Mouse (Mus musculus) liver, adult 2 months (tissue): ENCODE results near the gene P2rx5. TPM values are rescaled to one million over a fixed set of nuclear protein-coding genes. Genes with fewer than 3 reads are reported as not detected.
A peak's percentile ranks its signal among the peaks of the same experiment; 100 is the strongest.

Experiments
- DNase-seq: peaks from one replicate; pipeline ENCODE4 v3.0.0-alpha.2; 2011; ENCODE audit warnings: low read depth, low spot score; ENCODE audit errors: extremely low read depth
- H3K27ac ChIP-seq: fragments of 200-500 bp; replicated peaks from 2 replicates; pipeline ENCODE4 v1.5.1; 2012; ENCODE audit warnings: low read depth, mild to moderate bottlenecking, control low read depth, inconsistent platforms, low read length; ENCODE audit not compliant: insufficient read depth
- H3K27me3 ChIP-seq: fragments of 200-500 bp; 2 replicates; pipeline ENCODE4 v1.6.1; 2012; ENCODE audit warnings: mild to moderate bottlenecking, moderate library complexity, low read length, inconsistent platforms; ENCODE audit not compliant: control insufficient read depth, insufficient read depth
- H3K36me3 ChIP-seq: fragments of 200-500 bp; 2 replicates; pipeline ENCODE4 v1.6.1; 2012; ENCODE audit warnings: low read length, inconsistent platforms; ENCODE audit not compliant: control insufficient read depth, insufficient read depth
- H3K4me1 ChIP-seq: fragments of 200-500 bp; 2 replicates; pipeline ENCODE4 v1.6.1; 2011; ENCODE audit warnings: low read length; ENCODE audit not compliant: control insufficient read depth, insufficient read depth
- H3K4me3 ChIP-seq: fragments of 200-500 bp; 2 replicates; pipeline ENCODE4 v1.5.1; 2011; ENCODE audit warnings: low read depth, mild to moderate bottlenecking, control low read depth, low read length, moderate library complexity; ENCODE audit not compliant: insufficient read depth
- H3K79me2 ChIP-seq: fragments of 200-500 bp; 2 replicates; pipeline ENCODE4 v1.6.1; 2012; ENCODE audit warnings: inconsistent platforms, mild to moderate bottlenecking, low read length, moderate library complexity; ENCODE audit not compliant: control insufficient read depth, insufficient read depth
- H3K9ac ChIP-seq: fragments of 200-500 bp; 2 replicates; pipeline ENCODE4 v1.6.1; 2012; ENCODE audit warnings: low read depth, mild to moderate bottlenecking, control low read depth, inconsistent platforms, low read length
- CTCF ChIP-seq: fragments of 200-500 bp; IDR thresholded peaks from 2 replicates; pipeline ENCODE4 v1.5.1; 2011; ENCODE audit warnings: low read depth, low read length, control low read depth
- POLR2A ChIP-seq: fragments of 200-500 bp; IDR thresholded peaks from 2 replicates; pipeline ENCODE4 v1.6.1; 2011; ENCODE audit warnings: low read length, control low read depth; ENCODE audit not compliant: insufficient read depth; ENCODE audit errors: extremely low read depth
- WGBS: fragments of 180-500 bp; shearing (Covaris S2); methylation state at CpG from one replicate; pipeline ENCODE4 v1.1.7; 2018; 5-methylcytosine and 5-hydroxymethylcytosine counted together
- polyA plus RNA-seq: library from polyadenylated mRNA; depleted of rRNA; stranded (reverse); fragments of >200 nt; gene quantifications from 2 replicates; pipeline ENCODE4 v1.2.3, GENCODE M21; 2012; rRNA removed
- total RNA-seq: library from RNA; depleted of rRNA; stranded (reverse); fragments of >200 nt; gene quantifications from 2 replicates; pipeline ENCODE4 v1.2.3, GENCODE M21; 2014; rRNA removed

Gene P2rx5
- total RNA-seq (0.09 TPM in 1 of 2 replicates, not detected in the other), polyA plus RNA-seq (0.06 TPM in 1 of 2 replicates, not detected in the other)

- Histone ChIP-seq H3K4me1 (peaks cover 3% of the 10 kb centered on the region; the same call in 1 of the 2 replicates), H3K4me3 (peak within 1 kb of the TSS; percentile 51; the same call in 1 of the 2 replicates), H3K79me2 (no peaks in the 10 kb centered on the region), H3K27ac (no peak within 1 kb of the TSS), H3K36me3 (no peaks in the 10 kb centered on the region), H3K9ac (peak within 1 kb of the TSS; percentile 32), H3K27me3 (no peaks in the 10 kb centered on the region)
- peak; percentile 36 for DNase-seq
- no peak for TF ChIP-seq POLR2A
- no peak for TF ChIP-seq CTCF
- 4% methylated on average over 49 of the region's 49 CpGs for WGBS
Observed at GRCm38 (mm10) chr11:73159957-73160810, at the start of gene P2rx5. Gene P2rx5 (plus strand): TSS chr11:73160421.

- Histone ChIP-seq H3K27me3 (no peaks in the 10 kb centered on the region), H3K36me3 (no peaks in the 10 kb centered on the region), H3K4me1 (no peaks in the 10 kb centered on the region; the same call in 1 of the 2 replicates), H3K79me2 (no peaks in the 10 kb centered on the region), H3K27ac (no peak overlapping the region), H3K4me3 (no peak overlapping the region), H3K9ac (no peak overlapping the region)
- DNase-seq = no peak
- 82% methylated on average over 6 of the region's 6 CpGs for WGBS
- no peak for TF ChIP-seq CTCF
- no peak for TF ChIP-seq POLR2A
Observed at GRCm38 (mm10) chr11:73111414-73111813, 48.8 kb upstream of the P2rx5 start.

GRCm38 (mm10) chr11:73126495-73126894, 33.7 kb upstream of the P2rx5 start:
- DNase-seq = no peak
- no peak for TF ChIP-seq POLR2A
- TF ChIP-seq CTCF = no peak
- WGBS = 65% methylated on average over 6 of the region's 6 CpGs

GRCm38 (mm10) chr11:73131020-73131419, 29.2 kb upstream of the P2rx5 start:
- peak; percentile 63 for TF ChIP-seq CTCF
- no peak for TF ChIP-seq POLR2A
- H3K36me3 ChIP-seq = no peaks in the 10 kb centered on the region
- H3K4me3 ChIP-seq = no peak overlapping the region
- H3K9ac ChIP-seq = no peak overlapping the region
- no peak overlapping the region for H3K27ac ChIP-seq
- DNase-seq = peak; percentile 26
- no peaks in the 10 kb centered on the region for H3K4me1 ChIP-seq
- 0 out of 2 replicates have a peak, but pooled peaks cover 3% of the 10 kb centered on the region for H3K79me2 ChIP-seq
- no peaks in the 10 kb centered on the region for H3K27me3 ChIP-seq
- 43% methylated on average over 7 of the region's 7 CpGs for WGBS

More at GRCm38 (mm10) chr11:73126495-73126894, 33.7 kb upstream of the P2rx5 start:
- H3K27ac ChIP-seq = no peak overlapping the region
- no peak overlapping the region for H3K4me3 ChIP-seq
- H3K27me3 ChIP-seq = no peaks in the 10 kb centered on the region
- no peaks in the 10 kb centered on the region for H3K36me3 ChIP-seq
- H3K9ac ChIP-seq = no peak overlapping the region
- no peaks in the 10 kb centered on the region for H3K4me1 ChIP-seq
- H3K79me2 ChIP-seq = no peaks in the 10 kb centered on the region

- Histone ChIP-seq H3K27ac (no peak overlapping the region), H3K4me3 (no peak overlapping the region), H3K36me3 (no peaks in the 10 kb centered on the region), H3K27me3 (no peaks in the 10 kb centered on the region), H3K79me2 (0 out of 2 replicates have a peak, but pooled peaks cover 3% of the 10 kb centered on the region), H3K4me1 (peaks cover 4% of the 10 kb centered on the region; the same call in 1 of the 2 replicates), H3K9ac (no peak overlapping the region)
- TF ChIP-seq CTCF = no peak
- DNase-seq = no peak
- WGBS = 74% methylated on average over 6 of the region's 6 CpGs
Observed at GRCm38 (mm10) chr11:73132999-73133398, 27.2 kb upstream of the P2rx5 start.

GRCm38 (mm10) chr11:73134222-73134621, 26.0 kb upstream of the P2rx5 start:
- 0 out of 2 replicates have a peak, but pooled peaks cover 3% of the 10 kb centered on the region for H3K79me2 ChIP-seq
- peaks cover 4% of the 10 kb centered on the region; the same call in 1 of the 2 replicates for H3K4me1 ChIP-seq
- H3K4me3 ChIP-seq = no peak overlapping the region
- H3K9ac ChIP-seq = no peak overlapping the region
- no peak for TF ChIP-seq CTCF
- TF ChIP-seq POLR2A = no peak
- DNase-seq = no peak
- no peak overlapping the region for H3K27ac ChIP-seq
- no peaks in the 10 kb centered on the region for H3K27me3 ChIP-seq
- H3K36me3 ChIP-seq = no peaks in the 10 kb centered on the region
- WGBS = 81% methylated on average over 5 of the region's 5 CpGs
